Comparison of ENCODE assay signal across 9 mouse cellular contexts in genomic region chr12:51678844-51679243, GRCm38 (mm10). TPM values are rescaled to one million over a fixed set of nuclear protein-coding genes. Genes with fewer than 3 reads are reported as not detected.
DNase-seq lines count a peak whose midpoint lies in the region; ATAC-seq and TF ChIP-seq lines count a peak whose summit lies in the region.
"Had no signal": no experiment of that assay in that cellular context is flagged by ENCODE, and none has a peak within 500 bp of the region (broad histone marks: within the 10 kb centered on the region; RNA-seq: fewer than 3 reads in every experiment).

No protein-coding gene starts in this region.

- peak; percentile 75 for ATAC-seq in cerebellum, adult (ENCODE audit: insufficient number of reproducible peaks, low FRiP score, low TSS enrichment)
- ATAC-seq in embryonic facial prominence, embryonic 15.5 days (ENCODE audit: insufficient number of reproducible peaks, low FRiP score, low TSS enrichment, low read depth), result peak; percentile 69; the same call in 1 of the 2 replicates
- peak; percentile 90 for ATAC-seq in megakaryocyte progenitor cell, adult 5-6 weeks (replicated peaks; ENCODE audit: poor library complexity)

- peak overlapping the region; percentile 13 for H3K27ac ChIP-seq in liver, adult 2 months (replicated peaks; ENCODE audit: insufficient read depth, low read depth, low read length)
- no peak overlapping the region for H3K27ac ChIP-seq in embryonic facial prominence, embryonic 15.5 days (replicated peaks)
- H3K27ac ChIP-seq: embryonic facial prominence, embryonic 13.5 days had no signal

- TF ChIP-seq CTCF in liver, adult 2 months (IDR thresholded peaks at IDR 0.05; ENCODE audit: low read depth, low read length), result no peak

- H3K4me2 ChIP-seq in embryonic facial prominence, embryonic 15.5 days (replicated peaks), result no peak overlapping the region
- H3K4me2 ChIP-seq: embryonic facial prominence, embryonic 13.5 days had no signal

- H3K79me2 ChIP-seq in liver, adult 2 months (ENCODE audit: control insufficient read depth, insufficient read depth, low read length), result peaks cover 30% of the 10 kb centered on the region; the same call in 1 of the 2 replicates

- WGBS in liver, adult 2 months, result 32% methylated on average over 1 of the region's 1 CpGs
- 74% methylated on average over 1 of the region's 1 CpGs for WGBS in embryonic facial prominence, embryonic 15.5 days

- H3K36me3 ChIP-seq in liver, adult 2 months (ENCODE audit: control insufficient read depth, insufficient read depth, low read length), result no peaks in the 10 kb centered on the region; the same call in 1 of the 2 replicates
- 0 out of 2 replicates have a peak, but pooled peaks cover 3% of the 10 kb centered on the region for H3K36me3 ChIP-seq in embryonic facial prominence, embryonic 15.5 days
- H3K36me3 ChIP-seq: embryonic facial prominence, embryonic 13.5 days had no signal

- no peaks in the 10 kb centered on the region for H3K27me3 ChIP-seq in liver, adult 2 months (ENCODE audit: control insufficient read depth, insufficient read depth, low read length)
- H3K27me3 ChIP-seq in embryonic facial prominence, embryonic 15.5 days, result no peaks in the 10 kb centered on the region
- H3K27me3 ChIP-seq: embryonic facial prominence, embryonic 13.5 days had no signal

- peaks cover 8% of the 10 kb centered on the region for H3K4me1 ChIP-seq in liver, adult 2 months (ENCODE audit: control insufficient read depth, insufficient read depth, low read length)
- H3K4me1 ChIP-seq in embryonic facial prominence, embryonic 15.5 days, result peaks cover 11% of the 10 kb centered on the region; the same call in 1 of the 2 replicates

- intact Hi-C loops in left cerebral cortex, postnatal 14 days (cut with DNase I), result no loop called here

- TF ChIP-seq POLR2A in liver, adult 2 months (IDR thresholded peaks at IDR 0.05; ENCODE audit: extremely low read depth, insufficient read depth, low read length), result no peak

- H3K9me3 ChIP-seq in embryonic facial prominence, embryonic 15.5 days (replicated peaks), result no peaks in the 10 kb centered on the region
- H3K9me3 ChIP-seq: embryonic facial prominence, embryonic 13.5 days had no signal

- H3K9ac ChIP-seq in liver, adult 2 months (ENCODE audit: low read depth, low read length), result no peak overlapping the region
- H3K9ac ChIP-seq in embryonic facial prominence, embryonic 15.5 days, result no peak overlapping the region
- H3K9ac ChIP-seq: embryonic facial prominence, embryonic 13.5 days had no signal

- DNase-seq in cerebellum, postnatal 4 days (ENCODE audit: low spot score in 2 of 2), result no peak
- DNase-seq in liver, adult 2 months (ENCODE audit: extremely low read depth, low read depth, low spot score), result peak; percentile 48
- DNase-seq in liver, result no peak
- DNase-seq in spleen, postnatal 14 days (ENCODE audit: low spot score in 2 of 2), result no peak
- no peak for DNase-seq in left cerebral cortex, postnatal 14 days (ENCODE audit: low spot score in 2 of 2)

- H3K4me3 ChIP-seq in liver, adult 2 months (ENCODE audit: insufficient read depth, low read depth, low read length), result no peak overlapping the region
- no peak overlapping the region for H3K4me3 ChIP-seq in embryonic facial prominence, embryonic 15.5 days (replicated peaks)
- H3K4me3 ChIP-seq: embryonic facial prominence, embryonic 13.5 days had no signal

RNA-seq across cellular contexts. Expression of gene Ap4s1, which starts 12.0 kb away (rescaled TPM):
- total RNA-seq in liver, adult 2 months (2014; rRNA removed), result 15.3 and 20.3 TPM in 2 replicates
- 3.3 and 4.4 TPM in 2 replicates for polyA plus RNA-seq in liver, adult 2 months (2012; rRNA removed)
- polyA plus RNA-seq in embryonic facial prominence, embryonic 15.5 days (2015; fragmentation: Nextera tagmentation; extraction: Ambion mirVana), result 27.3 and 31.4 TPM in 2 replicates
- total RNA-seq in megakaryocyte progenitor cell, adult 5-6 weeks (2015), result 35.4 and 40.2 TPM in 2 replicates
- 20.9 and 23.8 TPM in 2 replicates for total RNA-seq in megakaryocyte progenitor cell, adult 5-6 weeks (2017)
- total RNA-seq in left cerebral cortex, postnatal 14 days (2021), result 10 to 100 TPM; 43.8 to 45.8 TPM

RNA-seq across cellular contexts. Expression of gene Strn3, which starts 12.9 kb away (rescaled TPM):
- total RNA-seq in liver, adult 2 months (2014; rRNA removed), result 31.2 and 33.7 TPM in 2 replicates
- polyA plus RNA-seq in liver, adult 2 months (2012; rRNA removed), result 6.8 and 7.3 TPM in 2 replicates
- polyA plus RNA-seq in embryonic facial prominence, embryonic 15.5 days (2015; fragmentation: Nextera tagmentation; extraction: Ambion mirVana), result 49.7 and 53.3 TPM in 2 replicates
- total RNA-seq in megakaryocyte progenitor cell, adult 5-6 weeks (2015), result 34.8 and 36.5 TPM in 2 replicates
- 47.9 and 69.3 TPM in 2 replicates for total RNA-seq in megakaryocyte progenitor cell, adult 5-6 weeks (2017)
- total RNA-seq in left cerebral cortex, postnatal 14 days (2021), result 10 to 100 TPM; 75.9 to 77.6 TPM
